Mouse (Mus musculus) embryonic fibroblast, embryonic 13.5 days (primary cell): ENCODE results near the gene Sfta2.

Source experiments
- CTCF ChIP-seq: IDR thresholded peaks from 2 replicates; pipeline ENCODE4 v1.5.1; 2011; ENCODE audit warnings: mild to moderate bottlenecking, control low read depth, low read length, moderate library complexity, borderline replicate concordance; ENCODE audit not compliant: insufficient read depth
- POLR2A ChIP-seq: IDR thresholded peaks from 2 replicates; pipeline ENCODE4 v1.6.1; 2011; ENCODE audit warnings: low read depth, mild to moderate bottlenecking, control low read depth, low read length, moderate library complexity

DNA sequence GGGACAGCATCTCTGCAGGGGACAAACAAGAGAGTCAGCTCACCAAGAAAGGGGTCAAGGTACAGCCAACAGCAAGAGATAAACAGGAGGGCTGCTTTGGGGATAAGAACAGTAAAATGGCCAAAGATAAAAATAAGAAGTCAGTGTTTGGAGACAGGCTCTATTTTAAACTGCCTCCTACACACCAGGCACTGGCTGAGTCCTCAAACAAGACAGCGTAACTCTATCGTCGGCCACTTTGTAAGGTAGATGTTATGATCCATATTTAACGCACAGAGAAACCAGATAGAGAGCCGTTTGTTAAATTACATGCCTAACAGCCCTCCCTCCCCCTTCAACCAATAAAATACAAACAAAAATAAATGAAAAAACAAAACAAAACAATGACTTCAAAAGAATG lies 92.6 kb downstream of the Sfta2 start:
- TF ChIP-seq POLR2A = no peak
- no peak for TF ChIP-seq CTCF
